Mouse (Mus musculus) myocyte (in vitro differentiated cells): Measurements from ENCODE around the gene Nkx1-1.

Experiments used
- MYOD1 ChIP-seq, 3 experiments: IDR thresholded peaks; one replicate each; pipeline ENCODE4 v1.6.1; 2011; ENCODE audit warnings: control low read depth in 2 of 3, low read depth in 2 of 3, mild to moderate bottlenecking in 2 of 3, moderate library complexity in 1 of 3; ENCODE audit not compliant: insufficient read length in 2 of 3, control insufficient read depth in 1 of 3
- POLR2A ChIP-seq: IDR thresholded peaks from one replicate; pipeline ENCODE4 v1.6.1; 2011; ENCODE audit warnings: low read depth, mild to moderate bottlenecking, control low read depth, moderate library complexity; ENCODE audit not compliant: insufficient read length

DNA sequence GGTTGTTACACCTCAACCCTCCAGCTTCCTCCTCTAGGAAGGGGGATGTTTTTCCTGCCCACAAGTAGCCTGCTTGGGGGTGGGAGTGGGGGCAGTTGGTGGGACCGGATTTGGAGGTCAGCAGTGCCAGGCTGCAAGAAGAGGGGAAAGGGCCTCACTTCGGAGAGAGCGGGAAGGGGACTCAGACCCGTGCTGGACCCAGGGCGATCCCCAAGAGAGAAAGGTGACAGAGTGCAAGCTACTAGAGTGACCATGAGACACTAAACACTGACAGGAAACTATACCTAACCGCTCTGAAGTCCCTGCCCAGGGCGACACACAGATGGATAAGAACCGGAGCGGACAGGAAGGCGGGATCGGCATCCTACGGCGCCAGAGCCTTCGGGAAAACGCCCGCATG, 3.7 kb downstream of the Nkx1-1 start:
- TF ChIP-seq POLR2A = no peak
- TF ChIP-seq MYOD1 (IDR thresholded peaks at IDR 0.05; ENCODE audit: control insufficient read depth in 1 of 3, insufficient read length in 2 of 3, low read depth in 2 of 3) = no peak
